Mouse (Mus musculus) kidney, adult 18-20 months (tissue): ENCODE measurements around the gene Zfp853.

Experiments used
- DNase-seq: peaks from one replicate; pipeline ENCODE4 v3.0.0; 2021

The Zfp853 gene

GRCm38 (mm10) chr5:143252039-143252438 lies 41.4 kb downstream of the Zfp853 start:
- no peak for DNase-seq

- DNase-seq = no peak
These were observed 48.5 kb downstream of the Zfp853 start for GRCm38 (mm10) chr5:143244926-143245325.
